Mouse (Mus musculus) cerebellum, adult 9-11 months (tissue): ENCODE results near the gene Otud4.
"Not testable (repeated sequence)": the region's sequence is repeated elsewhere in the genome, so short reads cannot be mapped to it uniquely, and the experiment has no call there.

Experiments
- DNase-seq: peaks from one replicate; pipeline ENCODE4 v3.0.0; 2022

Gene Otud4

DNA sequence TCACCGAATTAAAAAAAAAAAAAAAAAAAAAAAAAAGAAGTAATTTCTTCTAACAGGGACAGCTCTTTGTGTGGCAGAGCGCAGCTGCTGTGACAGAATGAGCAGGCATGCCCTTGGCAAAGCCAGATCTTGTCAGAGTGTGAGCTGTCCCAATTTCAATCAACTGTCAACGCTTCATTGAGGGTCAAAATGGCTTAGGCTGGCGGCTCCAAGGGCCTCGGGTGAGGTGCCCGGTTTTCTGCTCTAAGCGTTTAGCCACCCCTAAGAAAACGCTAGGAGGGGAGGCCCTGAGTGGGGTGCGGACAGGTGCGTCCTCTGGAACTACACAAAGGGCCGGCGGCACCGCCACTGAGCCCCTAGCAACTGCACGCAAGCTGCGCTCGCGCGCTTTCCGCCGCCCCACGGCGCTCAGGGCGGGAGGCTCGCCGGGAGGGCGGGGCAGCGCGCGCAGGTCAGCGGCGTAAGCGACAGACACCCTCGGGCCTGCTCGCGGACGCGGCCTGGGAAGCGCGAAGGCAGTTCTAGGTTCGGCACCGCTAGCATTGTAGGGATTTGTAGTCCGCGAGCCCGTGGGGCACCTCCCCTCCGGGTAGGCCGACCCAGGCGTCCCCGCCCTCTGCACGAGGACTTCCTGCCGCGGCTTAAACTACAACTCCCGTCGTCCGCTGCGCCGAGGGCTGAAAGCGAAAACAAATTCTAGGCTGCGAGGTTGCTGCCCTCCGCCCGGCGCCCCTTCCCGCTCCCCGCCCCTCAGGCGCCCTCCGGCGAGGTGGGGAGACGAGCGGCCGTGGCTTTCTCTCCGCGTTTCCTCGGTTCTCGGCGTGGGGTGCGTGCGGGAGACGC is 490 bp upstream of the Otud4 start:
- DNase-seq, result peak; percentile 99

GRCm38 (mm10) chr8:79641119-79641518 is 1.7 kb downstream of the Otud4 start:
- no peak for DNase-seq

- no peak for DNase-seq
Observed at GRCm38 (mm10) chr8:79649569-79649968, 10.2 kb downstream of the Otud4 start.

GRCm38 (mm10) chr8:79650158-79650814 is 10.9 kb downstream of the Otud4 start:
- DNase-seq, result no peak

- no peak for DNase-seq
Observed at GRCm38 (mm10) chr8:79653736-79654135, 14.3 kb downstream of the Otud4 start.

DNA sequence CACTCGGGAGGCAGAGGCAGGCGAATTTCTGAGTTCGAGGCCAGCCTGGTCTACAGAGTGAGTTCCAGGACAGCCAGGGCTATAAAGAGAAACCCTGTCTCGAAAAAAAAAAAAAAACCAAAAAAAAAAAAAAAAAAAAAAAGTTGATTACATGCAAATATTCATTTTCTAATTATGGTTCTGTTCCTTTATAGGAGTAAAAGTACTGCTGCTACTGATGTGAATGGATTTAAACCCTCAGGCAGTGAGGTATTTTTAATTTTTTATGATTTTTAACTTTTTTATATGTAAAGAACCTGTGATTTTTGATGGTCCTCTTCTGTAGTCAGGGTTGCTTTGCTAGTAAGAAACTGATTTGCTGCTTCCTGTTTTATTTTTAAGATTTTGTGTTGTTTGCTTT is 19.3 kb downstream of the Otud4 start:
- not testable (repeated sequence) for DNase-seq

DNA sequence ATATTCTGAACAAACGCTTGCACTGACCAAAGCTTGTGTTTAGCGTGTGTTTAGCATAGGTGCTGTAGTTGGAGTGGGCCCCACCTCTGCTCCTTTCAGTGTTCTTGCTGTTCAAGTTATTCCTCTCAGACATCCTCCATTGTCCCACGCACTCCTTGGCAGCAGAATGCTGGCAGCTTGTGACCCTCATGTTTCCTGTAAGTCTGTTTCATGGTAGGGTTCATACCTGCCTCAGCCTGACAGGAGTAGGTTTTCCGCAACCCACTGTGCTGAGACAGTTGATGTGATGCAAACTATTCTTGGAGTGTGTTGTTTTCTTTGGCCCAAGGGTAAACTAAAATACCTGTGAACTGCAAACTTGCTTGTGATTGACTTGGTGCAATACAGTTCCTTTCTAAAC is 37.0 kb downstream of the Otud4 start:
- no peak for DNase-seq

DNA sequence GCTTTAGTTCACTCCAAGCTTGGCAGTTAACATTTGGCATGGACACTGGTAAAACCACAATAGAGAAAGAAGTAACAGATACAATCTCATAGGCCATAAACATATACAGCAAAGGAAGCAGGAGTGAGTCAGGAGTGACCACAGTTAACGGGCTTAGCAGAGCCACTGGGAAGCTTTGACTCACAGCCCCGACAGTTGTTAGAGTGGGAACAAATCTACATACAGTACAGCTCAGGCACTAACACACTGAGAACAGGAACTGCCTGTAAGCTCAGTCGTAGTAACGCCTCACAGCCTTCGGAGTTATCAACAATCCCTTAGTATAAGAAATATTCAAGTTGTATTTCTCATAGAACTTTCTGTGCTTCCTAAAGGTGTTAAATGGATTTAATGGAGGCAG is 39.6 kb downstream of the Otud4 start:
- no peak for DNase-seq

- not testable (repeated sequence) for DNase-seq
Observed at GRCm38 (mm10) chr8:79680083-79680482, 40.7 kb downstream of the Otud4 start.

GRCm38 (mm10) chr8:79680555-79680954 is 41.1 kb downstream of the Otud4 start:
- DNase-seq, result peak; percentile 17

DNA sequence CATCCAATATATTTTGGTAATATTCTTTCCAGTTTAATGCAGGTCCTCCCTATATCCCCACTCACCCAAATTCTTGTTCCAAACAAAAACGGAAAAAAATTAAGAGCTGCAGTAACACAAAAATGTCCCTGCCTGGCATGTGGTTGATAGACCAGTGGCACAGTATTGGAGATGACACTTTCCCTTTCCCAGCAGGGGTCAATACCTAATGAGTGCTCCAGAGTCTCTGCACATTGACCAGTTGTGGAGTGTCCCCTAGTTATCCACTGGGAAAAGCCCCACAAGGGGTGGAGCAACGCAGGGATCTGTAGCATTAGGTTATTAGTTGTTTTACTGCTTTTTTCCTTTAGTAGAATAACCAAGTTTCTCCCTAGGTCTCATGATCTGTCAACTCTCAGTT is 41.5 kb downstream of the Otud4 start:
- peak; percentile 7 for DNase-seq

GRCm38 (mm10) chr8:79685927-79686326 is 46.5 kb downstream of the Otud4 start:
- not testable (repeated sequence) for DNase-seq

DNA sequence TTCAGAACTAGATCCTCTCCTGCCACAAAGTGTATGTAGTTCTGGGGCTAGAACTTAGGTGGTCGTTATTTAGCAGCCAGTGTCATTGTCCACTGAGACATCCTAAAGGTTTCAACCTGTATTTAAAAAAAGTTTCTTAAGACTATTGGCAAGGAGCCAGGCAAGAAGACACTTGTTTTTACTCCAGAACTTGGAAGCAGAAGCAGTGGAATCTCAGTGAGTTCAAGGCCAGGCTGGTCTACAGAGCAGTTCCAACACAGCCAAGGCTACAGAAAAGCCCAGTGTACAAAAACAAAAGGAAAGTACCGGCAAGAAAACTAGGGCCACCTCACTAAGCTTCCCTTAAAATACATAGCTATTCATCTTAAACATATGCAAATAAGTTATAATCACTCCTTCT is 53.1 kb downstream of the Otud4 start:
- DNase-seq, result no peak

GRCm38 (mm10) chr8:79706687-79707086 is 67.3 kb downstream of the Otud4 start:
- no peak for DNase-seq

- peak; percentile 97 for DNase-seq
Observed at GRCm38 (mm10) chr8:79711064-79711961, 71.9 kb downstream of the Otud4 start, which contains the start of the genes Abce1 and Anapc10. Gene Abce1, minus strand, starts transcription at chr8:79711740. Gene Anapc10, plus strand, starts transcription at chr8:79711820.

DNA sequence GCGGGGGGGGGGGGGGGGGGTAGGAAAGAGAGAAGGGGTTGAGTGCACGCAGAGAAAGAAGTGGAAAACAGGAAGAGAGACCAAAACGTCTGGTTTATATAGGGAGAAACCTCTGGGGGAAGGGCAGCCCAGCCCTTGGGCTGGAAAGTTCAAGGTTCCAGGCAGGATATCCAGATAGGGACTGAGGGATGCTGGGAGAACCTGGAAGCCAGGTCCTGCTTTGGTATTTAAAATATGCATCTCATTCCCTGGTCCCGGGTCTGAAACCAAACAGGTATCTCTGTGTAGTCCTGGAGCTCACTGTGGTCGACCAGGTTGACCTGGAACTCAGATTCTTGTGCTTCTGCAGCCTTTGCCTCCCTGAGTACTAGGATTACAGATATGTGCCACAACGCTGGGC is 73.3 kb downstream of the Otud4 start:
- no peak for DNase-seq

DNA sequence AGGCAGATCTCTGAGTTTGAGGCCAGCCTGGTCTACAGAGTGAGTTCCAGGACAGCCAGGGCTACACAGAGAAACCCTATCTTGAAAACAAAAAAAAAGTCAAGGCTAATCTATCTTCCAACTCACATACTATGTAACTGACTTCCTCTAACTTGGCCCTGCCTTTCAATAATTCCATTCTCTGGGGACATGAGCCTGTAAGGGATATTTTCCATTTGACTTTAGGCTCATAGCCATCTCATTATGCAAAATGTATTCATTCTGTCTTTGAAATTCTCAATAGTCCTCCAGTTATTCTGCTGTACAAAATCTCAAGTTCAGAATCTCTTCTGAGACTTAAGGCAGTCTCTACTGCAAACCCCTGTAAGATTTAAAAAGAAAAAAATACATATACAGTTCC is 82.1 kb downstream of the Otud4 start:
- no peak for DNase-seq

GRCm38 (mm10) chr8:79723308-79723707 is 83.9 kb downstream of the Otud4 start:
- no peak for DNase-seq

GRCm38 (mm10) chr8:79724589-79724988 is 85.2 kb downstream of the Otud4 start:
- no peak for DNase-seq
